Comparison of ENCODE assay signal across 8 mouse cellular contexts in the genomic region with DNA sequence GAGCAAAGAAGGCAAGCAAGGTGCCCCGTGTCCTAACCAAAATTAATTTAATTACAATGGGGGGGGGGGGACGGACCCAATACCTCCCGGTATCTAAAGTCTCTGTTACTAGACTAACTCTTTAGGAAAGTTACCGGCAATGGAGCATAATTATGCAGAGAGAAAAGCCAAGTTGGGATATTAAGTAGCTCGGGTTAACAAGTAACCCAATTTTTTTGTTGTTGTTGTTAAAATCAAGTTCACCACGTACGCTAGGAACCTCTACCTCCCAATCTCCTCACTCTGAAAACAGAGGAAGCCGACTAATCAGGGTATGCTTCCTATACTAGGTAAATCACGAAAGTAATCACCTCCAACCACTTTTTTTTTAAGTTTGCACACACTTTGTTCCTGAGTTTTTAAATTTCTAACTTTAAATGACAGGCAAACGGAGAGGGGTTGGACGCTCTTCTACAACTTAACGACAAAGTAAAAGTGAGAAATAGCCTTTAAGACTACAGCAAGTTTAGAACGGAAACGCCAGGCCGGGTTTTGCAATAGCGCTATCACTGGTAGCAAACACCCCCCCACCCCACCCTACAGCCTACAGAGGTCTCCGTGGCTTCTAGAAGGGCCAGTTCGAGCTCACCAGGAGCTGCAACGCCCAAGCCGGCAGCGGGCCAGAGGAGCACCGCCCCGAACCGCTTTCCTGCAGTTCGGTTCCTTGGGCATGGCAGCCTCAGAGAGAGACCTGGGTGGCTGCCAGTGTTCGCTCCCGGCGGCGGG. TPM values are rescaled to one million over a fixed set of nuclear protein-coding genes. Genes with fewer than 3 reads are reported as not detected.
A peak's percentile ranks its signal among the peaks of the same experiment; 100 is the strongest.
DNase-seq lines count a peak whose midpoint lies in the region; ATAC-seq and TF ChIP-seq lines count a peak whose summit lies in the region.

No protein-coding gene starts in this region.

- H3K4me1 ChIP-seq in forebrain, postnatal 0 days (ENCODE audit: insufficient read depth) = 0 out of 2 replicates have a peak, but pooled peaks cover 14% of the 10 kb centered on the region
- H3K4me1 ChIP-seq in liver, embryonic 13.5 days (replicated peaks) = peaks cover 14% of the 10 kb centered on the region

- peak overlapping the region; percentile 59 for H3K4me2 ChIP-seq in forebrain, postnatal 0 days (ENCODE audit: low read depth)
- peak overlapping the region; percentile 70 for H3K4me2 ChIP-seq in liver, embryonic 13.5 days

- peak; percentile 18 to 55 for DNase-seq in adrenal gland, adult (ENCODE audit: inconsistent age in 2 of 2, low spot score in 1 of 2)
- no peak for DNase-seq in adrenal gland, postnatal 4 days (ENCODE audit: low spot score in 2 of 2)
- DNase-seq in adrenal gland, adult 8-10 months = peak; percentile 11
- DNase-seq in forebrain, postnatal 0 days = peak; percentile 23
- DNase-seq in induced T-regulatory cell, adult 2 months (ENCODE audit: low read depth) = peak; percentile 70
- no peak for DNase-seq in liver, embryonic 13.5 days
- peak; percentile 59 for DNase-seq in naive thymus-derived CD4-positive, alpha-beta T cell, adult 2 months (ENCODE audit: low read depth)
- no peak for DNase-seq in left cerebral cortex, postnatal 25 days (ENCODE audit: low spot score in 2 of 2)

- 0 out of 2 replicates have a peak, but pooled peaks have one; percentile 18 for ATAC-seq in forebrain, postnatal 0 days
- ATAC-seq in liver, embryonic 13.5 days (ENCODE audit: low read depth) = no peak

- H3K4me3 ChIP-seq in forebrain, postnatal 0 days (ENCODE audit: low read depth, low read length) = peak overlapping the region; percentile 29
- H3K4me3 ChIP-seq in liver, embryonic 13.5 days (replicated peaks) = peak overlapping the region; percentile 51

- H3K9me3 ChIP-seq in forebrain, postnatal 0 days (ENCODE audit: low read length) = no peaks in the 10 kb centered on the region
- H3K9me3 ChIP-seq in liver, embryonic 13.5 days (replicated peaks) = no peaks in the 10 kb centered on the region

- peak overlapping the region; percentile 18; the same call in 1 of the 2 replicates for H3K9ac ChIP-seq in forebrain, postnatal 0 days
- H3K9ac ChIP-seq in liver, embryonic 13.5 days = no peak overlapping the region

- TF ChIP-seq CTCF in forebrain, postnatal 0 days (IDR thresholded peaks at IDR 0.05; ENCODE audit: low read depth) = no peak

- peaks cover 29% of the 10 kb centered on the region for H3K27me3 ChIP-seq in forebrain, postnatal 0 days (ENCODE audit: insufficient read depth, low read length)
- peaks cover 76% of the 10 kb centered on the region for H3K27me3 ChIP-seq in liver, embryonic 13.5 days

- intact Hi-C loops in left cerebral cortex, postnatal 25 days (cut with DNase I) = no loop called here

- no peak overlapping the region for H3K27ac ChIP-seq in forebrain, postnatal 0 days (ENCODE audit: low read depth, low read length)
- no peak overlapping the region for H3K27ac ChIP-seq in liver, embryonic 13.5 days

- 4% methylated on average over 29 of the region's 29 CpGs for WGBS in forebrain, postnatal 0 days
- WGBS in liver, embryonic 13.5 days (ENCODE audit: insufficient replicate concordance) = 2% methylated on average over 29 of the region's 29 CpGs

- H3K36me3 ChIP-seq in forebrain, postnatal 0 days (ENCODE audit: insufficient read depth) = no peaks in the 10 kb centered on the region
- H3K36me3 ChIP-seq in liver, embryonic 13.5 days = no peaks in the 10 kb centered on the region

RNA-seq across cellular contexts. Expression of a gene that starts 1.2 kb away (rescaled TPM):
- total RNA-seq in adrenal gland, postnatal 4 days (2021) = 1 to 10 TPM in 1 of 2 experiments, under 1 TPM in 1; 0.42 to 3.1 TPM
- total RNA-seq in adrenal gland, adult 8-10 months (2022) = under 1 TPM in 3 of 4 experiments, not detected in 1; 0.10 to 0.17 (median 0.15) TPM
- 0.19 and 0.23 TPM in 2 replicates for total RNA-seq in forebrain, postnatal 0 days (2014; rRNA removed)
- 0.05 and 0.13 TPM in 2 replicates for polyA plus RNA-seq in forebrain, postnatal 0 days (2015; fragmentation: Nextera tagmentation; extraction: Ambion mirVana)
- polyA plus RNA-seq in liver, embryonic 13.5 days (2015; fragmentation: Nextera tagmentation; extraction: Ambion mirVana) = 0.22 and 0.32 TPM in 2 replicates
- total RNA-seq in left cerebral cortex, postnatal 25 days (2021) = under 1 TPM; 0.21 to 0.30 TPM

RNA-seq across cellular contexts. Expression of a gene that starts 45.3 kb away (rescaled TPM):
- not detected for total RNA-seq in adrenal gland, postnatal 4 days (2021)
- not detected for total RNA-seq in adrenal gland, adult 8-10 months (2022)
- total RNA-seq in forebrain, postnatal 0 days (2014; rRNA removed) = not detected in 2 replicates
- not detected in 2 replicates for polyA plus RNA-seq in forebrain, postnatal 0 days (2015; fragmentation: Nextera tagmentation; extraction: Ambion mirVana)
- polyA plus RNA-seq in liver, embryonic 13.5 days (2015; fragmentation: Nextera tagmentation; extraction: Ambion mirVana) = not detected in 2 replicates
- not detected for total RNA-seq in left cerebral cortex, postnatal 25 days (2021)

Comparison
In these comparisons a context has a peak if more than half of its experiments do, and no peak if none do; other contexts are left out.
1. DNase-seq: peak in adrenal gland, adult (2 of 2), adrenal gland, adult 8-10 months (single experiment), forebrain, postnatal 0 days (single experiment), induced T-regulatory cell, adult 2 months (single experiment) and naive thymus-derived CD4-positive, alpha-beta T cell, adult 2 months (single experiment); none in adrenal gland, postnatal 4 days (0 of 2), liver, embryonic 13.5 days (single experiment) and left cerebral cortex, postnatal 25 days (0 of 2).